Mouse (Mus musculus) layer of hippocampus, adult 11-12 months (tissue): ENCODE measurements around the gene Ntn1.

Experiments used
- DNase-seq: peaks from one replicate; pipeline ENCODE4 v3.0.0; 2022; ENCODE audit warnings: low spot score

Gene Ntn1

GRCm38 (mm10) chr11:68400727-68401219 lies at the start of gene Ntn1:
Gene Ntn1 (minus strand): TSS chr11:68400823.
- DNase-seq: no peak

GRCm38 (mm10) chr11:68448356-68448755 lies 47.7 kb upstream of the Ntn1 start:
- DNase-seq: no peak

GRCm38 (mm10) chr11:68447242-68447641 lies 46.6 kb upstream of the Ntn1 start:
- no peak for DNase-seq

GRCm38 (mm10) chr11:68446547-68446946 lies 45.9 kb upstream of the Ntn1 start:
- no peak for DNase-seq

- no peak for DNase-seq
These were observed 45.3 kb upstream of the Ntn1 start for GRCm38 (mm10) chr11:68445901-68446300.

- DNase-seq: no peak
These were observed 42.5 kb upstream of the Ntn1 start for GRCm38 (mm10) chr11:68442983-68443638.

GRCm38 (mm10) chr11:68442346-68442745 lies 41.7 kb upstream of the Ntn1 start:
- no peak for DNase-seq

- DNase-seq: no peak
These were observed 40.3 kb upstream of the Ntn1 start for GRCm38 (mm10) chr11:68440965-68441364.

GRCm38 (mm10) chr11:68440100-68440499 lies 39.5 kb upstream of the Ntn1 start:
- no peak for DNase-seq

GRCm38 (mm10) chr11:68436376-68436775 lies 35.8 kb upstream of the Ntn1 start:
- no peak for DNase-seq

GRCm38 (mm10) chr11:68435601-68436000 lies 35.0 kb upstream of the Ntn1 start:
- no peak for DNase-seq

- no peak for DNase-seq
These were observed 34.1 kb upstream of the Ntn1 start for GRCm38 (mm10) chr11:68434697-68435096.

- no peak for DNase-seq
These were observed 32.9 kb upstream of the Ntn1 start for GRCm38 (mm10) chr11:68433534-68433933.

- no peak for DNase-seq
These were observed 31.9 kb upstream of the Ntn1 start for GRCm38 (mm10) chr11:68432361-68433021.

- DNase-seq: peak; percentile 65
These were observed 31.2 kb upstream of the Ntn1 start, which contains the start of gene Pik3r5 for GRCm38 (mm10) chr11:68431699-68432360. Gene Pik3r5 (plus strand): TSS chr11:68432121.

- DNase-seq: peak; percentile 15
These were observed 30.0 kb upstream of the Ntn1 start for GRCm38 (mm10) chr11:68430662-68431061.

- no peak for DNase-seq
These were observed 26.5 kb upstream of the Ntn1 start for GRCm38 (mm10) chr11:68427083-68427570.

GRCm38 (mm10) chr11:68425492-68426315 lies 25.1 kb upstream of the Ntn1 start:
- DNase-seq: no peak

- peak; percentile 23 for DNase-seq
These were observed 17.2 kb upstream of the Ntn1 start for GRCm38 (mm10) chr11:68417831-68418230.

GRCm38 (mm10) chr11:68417001-68417400 lies 16.4 kb upstream of the Ntn1 start:
- no peak for DNase-seq

GRCm38 (mm10) chr11:68408127-68408526 lies 7.5 kb upstream of the Ntn1 start:
- peak; percentile 80 for DNase-seq
